Mouse (Mus musculus) liver, embryonic 12.5 days (tissue): ENCODE measurements around the gene Fam229b. TPM values are rescaled to one million over a fixed set of nuclear protein-coding genes. Genes with fewer than 3 reads are reported as not detected.
A peak's percentile ranks its signal among the peaks of the same experiment; 100 is the strongest.

ENCODE experiments used
- ATAC-seq: fragments of 200-750 bp; cut with Nextera tagmentation; 2 replicates; pipeline ENCODE4 v1.8.0; 2017; ENCODE audit warnings: moderate number of reproducible peaks, mild to moderate bottlenecking, moderate library complexity
- H3K27ac ChIP-seq: fragments of 300-500 bp; sonication (generic); 2 replicates; pipeline ENCODE4 v1.5.1; 2016; ENCODE audit warnings: mild to moderate bottlenecking
- H3K27me3 ChIP-seq: fragments of 300-500 bp; sonication (generic); replicated peaks from 2 replicates; pipeline ENCODE4 v1.6.1; 2016; ENCODE audit warnings: mild to moderate bottlenecking, moderate library complexity
- H3K36me3 ChIP-seq: fragments of 300-500 bp; sonication (generic); 2 replicates; pipeline ENCODE4 v1.6.1; 2016; ENCODE audit warnings: mild to moderate bottlenecking, moderate library complexity
- H3K4me1 ChIP-seq: fragments of 300-500 bp; sonication (generic); 2 replicates; pipeline ENCODE4 v1.6.1; 2016
- H3K4me2 ChIP-seq: fragments of 300-500 bp; sonication (generic); 2 replicates; pipeline ENCODE4 v1.6.1; 2016; ENCODE audit warnings: mild to moderate bottlenecking, moderate library complexity
- H3K4me3 ChIP-seq: fragments of 300-500 bp; sonication (generic); 2 replicates; pipeline ENCODE4 v1.5.1; 2016; ENCODE audit warnings: mild to moderate bottlenecking, moderate library complexity
- H3K9ac ChIP-seq: fragments of 300-500 bp; sonication (generic); 2 replicates; pipeline ENCODE4 v1.6.1; 2016; ENCODE audit warnings: mild to moderate bottlenecking, moderate library complexity
- H3K9me3 ChIP-seq: fragments of 300-500 bp; sonication (generic); replicated peaks from 2 replicates; pipeline ENCODE4 v1.6.1; 2016; ENCODE audit warnings: mild to moderate bottlenecking, moderate library complexity
- WGBS: fragments of 180-500 bp; shearing (Covaris S2); methylation state at CpG from one replicate; pipeline ENCODE4 v1.1.7; 2016; ENCODE audit not compliant: insufficient replicate concordance; 5-methylcytosine and 5-hydroxymethylcytosine counted together
- polyA plus RNA-seq: library from polyadenylated mRNA; unstranded; fragments of >200 nt; fragmentation: Nextera tagmentation; extraction: Ambion mirVana; gene quantifications from 2 replicates; pipeline ENCODE4 v1.2.1, GENCODE M21; 2016

Fam229b gene
- polyA plus RNA-seq, 1 experiment from 2014 or later = 1.9 TPM

GRCm38 (mm10) chr10:39163694-39164093 lies 30.0 kb upstream of the Fam229b start, which contains the start of gene Ccn6:
Gene Ccn6, minus strand, starts transcription at chr10:39163794.
- 77% methylated on average over 10 of the region's 10 CpGs for whole genome bisulfite sequencing
- no peak within 1 kb of the TSS for H3K4me3 ChIP-seq
- H3K9me3 ChIP-seq = no peaks in the 10 kb centered on the region
- H3K27me3 ChIP-seq = peaks cover 51% of the 10 kb centered on the region
- no peak within 1 kb of the TSS for H3K9ac ChIP-seq
- no peak for ATAC-seq
- no peaks in the 10 kb centered on the region for H3K36me3 ChIP-seq
- no peaks in the 10 kb centered on the region for H3K4me1 ChIP-seq
- H3K27ac ChIP-seq = no peak within 1 kb of the TSS
- H3K4me2 ChIP-seq = no peak within 1 kb of the TSS

GRCm38 (mm10) chr10:39162666-39163484 lies 29.2 kb upstream of the Fam229b start:
- no peaks in the 10 kb centered on the region for H3K4me1 ChIP-seq
- WGBS = 48% methylated on average over 18 of the region's 18 CpGs
- H3K4me2 ChIP-seq = no peak overlapping the region
- no peaks in the 10 kb centered on the region for H3K36me3 ChIP-seq
- H3K4me3 ChIP-seq = no peak overlapping the region
- peaks cover 43% of the 10 kb centered on the region for H3K27me3 ChIP-seq
- no peak overlapping the region for H3K27ac ChIP-seq
- no peaks in the 10 kb centered on the region for H3K9me3 ChIP-seq
- ATAC-seq = no peak
- no peak overlapping the region for H3K9ac ChIP-seq

- H3K9ac ChIP-seq = no peak overlapping the region
- no peaks in the 10 kb centered on the region for H3K9me3 ChIP-seq
- ATAC-seq = no peak; the same call in 1 of the 2 replicates
- no peaks in the 10 kb centered on the region for H3K4me1 ChIP-seq
- H3K27me3 ChIP-seq = peaks cover 28% of the 10 kb centered on the region
- H3K27ac ChIP-seq = no peak overlapping the region
- no peaks in the 10 kb centered on the region for H3K36me3 ChIP-seq
- no peak overlapping the region for H3K4me2 ChIP-seq
- 73% methylated on average over 1 of the region's 1 CpGs for WGBS
- H3K4me3 ChIP-seq = no peak overlapping the region
These were observed 27.7 kb upstream of the Fam229b start for GRCm38 (mm10) chr10:39161406-39161805.

GRCm38 (mm10) chr10:39158306-39158705 lies 24.6 kb upstream of the Fam229b start:
- no peaks in the 10 kb centered on the region for H3K9me3 ChIP-seq
- ATAC-seq = no peak
- H3K36me3 ChIP-seq = peaks cover 3% of the 10 kb centered on the region; the same call in 1 of the 2 replicates
- no peak overlapping the region for H3K4me2 ChIP-seq
- H3K4me1 ChIP-seq = no peaks in the 10 kb centered on the region
- H3K9ac ChIP-seq = no peak overlapping the region
- peaks cover 2% of the 10 kb centered on the region for H3K27me3 ChIP-seq
- no peak overlapping the region for H3K27ac ChIP-seq
- no peak overlapping the region for H3K4me3 ChIP-seq
- WGBS = 56% methylated on average over 12 of the region's 12 CpGs

DNA sequence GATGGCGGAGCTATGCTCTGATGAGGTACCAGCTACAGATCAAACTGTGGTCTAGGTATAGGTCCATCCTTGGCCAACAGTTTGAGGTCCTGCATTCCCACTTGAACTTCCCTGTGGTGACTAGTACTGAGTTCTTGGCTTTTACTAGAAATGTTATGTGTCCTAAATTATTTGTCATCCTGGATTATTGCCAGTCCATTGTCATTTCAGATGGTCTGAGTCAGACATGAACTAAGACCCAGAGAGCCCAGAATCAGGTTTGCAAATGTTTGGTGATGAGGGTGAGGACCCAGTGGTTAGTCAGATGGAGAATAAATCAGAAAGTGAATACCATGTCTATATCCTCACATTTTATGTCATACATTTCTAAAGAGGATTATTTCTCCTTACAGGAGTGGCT lies 23.6 kb upstream of the Fam229b start:
- no peak overlapping the region for H3K4me2 ChIP-seq
- H3K9me3 ChIP-seq = no peaks in the 10 kb centered on the region
- no peak overlapping the region for H3K4me3 ChIP-seq
- ATAC-seq = no peak
- no peaks in the 10 kb centered on the region; the same call in 1 of the 2 replicates for H3K27me3 ChIP-seq
- no peak overlapping the region for H3K9ac ChIP-seq
- WGBS = 86% methylated on average over 1 of the region's 1 CpGs
- H3K36me3 ChIP-seq = peaks cover 3% of the 10 kb centered on the region; the same call in 1 of the 2 replicates
- no peaks in the 10 kb centered on the region for H3K4me1 ChIP-seq
- no peak overlapping the region for H3K27ac ChIP-seq

- ATAC-seq = no peak
- 79% methylated on average over 5 of the region's 5 CpGs for WGBS
These were observed 23.0 kb upstream of the Fam229b start for GRCm38 (mm10) chr10:39156719-39157118.

GRCm38 (mm10) chr10:39142216-39142615 lies 8.5 kb upstream of the Fam229b start:
- no peak overlapping the region for H3K4me3 ChIP-seq

More at GRCm38 (mm10) chr10:39156719-39157118, 23.0 kb upstream of the Fam229b start:
- Histone ChIP-seq H3K36me3 (peaks cover 3% of the 10 kb centered on the region; the same call in 1 of the 2 replicates), H3K4me2 (no peak overlapping the region), H3K4me1 (no peaks in the 10 kb centered on the region), H3K4me3 (no peak overlapping the region), H3K27me3 (no peaks in the 10 kb centered on the region; the same call in 1 of the 2 replicates), H3K27ac (no peak overlapping the region), H3K9ac (no peak overlapping the region), H3K9me3 (no peaks in the 10 kb centered on the region)

GRCm38 (mm10) chr10:39141401-39141800 lies 7.7 kb upstream of the Fam229b start:
- Histone ChIP-seq H3K9me3 (no peaks in the 10 kb centered on the region), H3K4me3 (no peak overlapping the region), H3K36me3 (peaks cover 77% of the 10 kb centered on the region), H3K4me2 (no peak overlapping the region), H3K4me1 (peaks cover 7% of the 10 kb centered on the region; the same call in 1 of the 2 replicates), H3K27ac (no peak overlapping the region), H3K9ac (no peak overlapping the region), H3K27me3 (no peaks in the 10 kb centered on the region)
- ATAC-seq = peak; percentile 76
- 96% methylated on average over 2 of the region's 2 CpGs for WGBS

More at GRCm38 (mm10) chr10:39142216-39142615, 8.5 kb upstream of the Fam229b start:
- Histone ChIP-seq H3K9me3 (no peaks in the 10 kb centered on the region), H3K9ac (no peak overlapping the region), H3K27me3 (no peaks in the 10 kb centered on the region), H3K4me1 (peaks cover 7% of the 10 kb centered on the region; the same call in 1 of the 2 replicates), H3K36me3 (peaks cover 81% of the 10 kb centered on the region), H3K27ac (no peak overlapping the region), H3K4me2 (no peak overlapping the region)
- 89% methylated on average over 12 of the region's 12 CpGs for WGBS
- no peak for ATAC-seq

- Histone ChIP-seq H3K4me1 (peaks cover 7% of the 10 kb centered on the region; the same call in 1 of the 2 replicates), H3K27ac (no peak overlapping the region), H3K27me3 (no peaks in the 10 kb centered on the region), H3K4me3 (no peak overlapping the region), H3K36me3 (peaks cover 72% of the 10 kb centered on the region), H3K4me2 (no peak overlapping the region), H3K9me3 (no peaks in the 10 kb centered on the region), H3K9ac (no peak overlapping the region)
- no peak for ATAC-seq
- 82% methylated on average over 14 of the region's 14 CpGs for WGBS
These were observed 7.1 kb upstream of the Fam229b start for GRCm38 (mm10) chr10:39140843-39141242.

- no peak overlapping the region for H3K4me3 ChIP-seq
- 80% methylated on average over 6 of the region's 6 CpGs for WGBS
- peaks cover 53% of the 10 kb centered on the region for H3K36me3 ChIP-seq
- no peaks in the 10 kb centered on the region for H3K27me3 ChIP-seq
- no peaks in the 10 kb centered on the region for H3K9me3 ChIP-seq
- H3K9ac ChIP-seq = no peak overlapping the region
- H3K4me1 ChIP-seq = peaks cover 16% of the 10 kb centered on the region
- ATAC-seq = no peak
- H3K27ac ChIP-seq = no peak overlapping the region
- H3K4me2 ChIP-seq = no peak overlapping the region
These were observed 5.0 kb upstream of the Fam229b start for GRCm38 (mm10) chr10:39138761-39139160.

GRCm38 (mm10) chr10:39137766-39138165 lies 4.1 kb upstream of the Fam229b start:
- peaks cover 20% of the 10 kb centered on the region for H3K4me1 ChIP-seq

GRCm38 (mm10) chr10:39121412-39121811 lies 12.3 kb downstream of the Fam229b start:
- Histone ChIP-seq H3K36me3 (no peaks in the 10 kb centered on the region), H3K27me3 (no peaks in the 10 kb centered on the region), H3K4me2 (no peak overlapping the region), H3K27ac (no peak overlapping the region), H3K4me1 (no peaks in the 10 kb centered on the region), H3K4me3 (no peak overlapping the region), H3K9me3 (no peaks in the 10 kb centered on the region), H3K9ac (no peak overlapping the region)
- 26% methylated on average over 4 of the region's 4 CpGs for WGBS
- ATAC-seq = no peak

More at GRCm38 (mm10) chr10:39137766-39138165, 4.1 kb upstream of the Fam229b start:
- no peak overlapping the region for H3K27ac ChIP-seq
- 61% methylated on average over 3 of the region's 3 CpGs for WGBS
- H3K27me3 ChIP-seq = no peaks in the 10 kb centered on the region
- no peak overlapping the region for H3K9ac ChIP-seq
- no peaks in the 10 kb centered on the region for H3K9me3 ChIP-seq
- H3K4me2 ChIP-seq = no peak overlapping the region
- H3K4me3 ChIP-seq = no peak overlapping the region
- no peak for ATAC-seq
- H3K36me3 ChIP-seq = peaks cover 46% of the 10 kb centered on the region
